Mouse (Mus musculus) gastrocnemius, postnatal 25 days (tissue): ENCODE measurements at regions not wholly inside any gene's neighbourhood (a gene's known extent, or its start where the extent isn't known, plus 50 kb on each side); places are given as distances from the start of the nearest gene placed in this dataset.

Source experiments
- DNase-seq: peaks from one replicate; pipeline ENCODE4 v3.0.0; 2022

- DNase-seq, result no peak
These were observed 1184.2 kb downstream of the 4930447A16Rik start for GRCm38 (mm10) chr15:38609522-38609921.
